Mouse (Mus musculus): ENCODE measurements around the gene Fam81a. TPM values are rescaled to one million over a fixed set of nuclear protein-coding genes. Genes with fewer than 3 reads are reported as not detected.

Gene Fam81a
- polyA plus RNA-seq, 1 experiment from 2014 or later: 5.1 TPM

- ATAC-seq: no peak
- WGBS: 91% methylated on average over 7 of the region's 7 CpGs
- H3K4me2 ChIP-seq: no peak overlapping the region
- no peaks in the 10 kb centered on the region for H3K27me3 ChIP-seq
- no peak overlapping the region for H3K4me3 ChIP-seq
- H3K9ac ChIP-seq: no peak overlapping the region
- H3K27ac ChIP-seq: no peak overlapping the region
- H3K36me3 ChIP-seq (ENCODE audit: poor library complexity, severe bottlenecking): no peaks in the 10 kb centered on the region
- no peaks in the 10 kb centered on the region for H3K9me3 ChIP-seq (replicated peaks)
- H3K4me1 ChIP-seq: no peaks in the 10 kb centered on the region; the same call in 1 of the 2 replicates
These were observed 60.6 kb downstream of the Fam81a start for GRCm38 (mm10) chr9:70081767-70082166.

- Histone ChIP-seq H3K4me1 (no peaks in the 10 kb centered on the region), H3K27ac (no peak overlapping the region), H3K9me3 (replicated peaks) (no peaks in the 10 kb centered on the region), H3K36me3 (ENCODE audit: poor library complexity, severe bottlenecking) (no peaks in the 10 kb centered on the region), H3K4me2 (no peak overlapping the region), H3K9ac (no peak overlapping the region), H3K4me3 (no peak overlapping the region), H3K27me3 (no peaks in the 10 kb centered on the region)
- WGBS: 75% methylated on average over 2 of the region's 2 CpGs
- ATAC-seq: no peak
These were observed 61.4 kb downstream of the Fam81a start for GRCm38 (mm10) chr9:70080976-70081375.

GRCm38 (mm10) chr9:70080027-70080800, 62.1 kb downstream of the Fam81a start:
- Histone ChIP-seq H3K4me1 (no peaks in the 10 kb centered on the region), H3K27ac (no peak overlapping the region), H3K4me3 (no peak overlapping the region), H3K9me3 (replicated peaks) (no peaks in the 10 kb centered on the region), H3K36me3 (ENCODE audit: poor library complexity, severe bottlenecking) (no peaks in the 10 kb centered on the region), H3K9ac (no peak overlapping the region), H3K27me3 (no peaks in the 10 kb centered on the region), H3K4me2 (no peak overlapping the region)
- ATAC-seq: no peak
- 93% methylated on average over 9 of the region's 9 CpGs for WGBS

- 90% methylated on average over 3 of the region's 3 CpGs for WGBS
- Histone ChIP-seq H3K4me2 (no peak overlapping the region), H3K9me3 (replicated peaks) (no peaks in the 10 kb centered on the region), H3K36me3 (ENCODE audit: poor library complexity, severe bottlenecking) (no peaks in the 10 kb centered on the region), H3K27ac (no peak overlapping the region), H3K4me1 (no peaks in the 10 kb centered on the region), H3K27me3 (no peaks in the 10 kb centered on the region), H3K4me3 (no peak overlapping the region), H3K9ac (no peak overlapping the region)
- ATAC-seq: no peak
These were observed 64.3 kb downstream of the Fam81a start for GRCm38 (mm10) chr9:70078034-70078433.

DNA sequence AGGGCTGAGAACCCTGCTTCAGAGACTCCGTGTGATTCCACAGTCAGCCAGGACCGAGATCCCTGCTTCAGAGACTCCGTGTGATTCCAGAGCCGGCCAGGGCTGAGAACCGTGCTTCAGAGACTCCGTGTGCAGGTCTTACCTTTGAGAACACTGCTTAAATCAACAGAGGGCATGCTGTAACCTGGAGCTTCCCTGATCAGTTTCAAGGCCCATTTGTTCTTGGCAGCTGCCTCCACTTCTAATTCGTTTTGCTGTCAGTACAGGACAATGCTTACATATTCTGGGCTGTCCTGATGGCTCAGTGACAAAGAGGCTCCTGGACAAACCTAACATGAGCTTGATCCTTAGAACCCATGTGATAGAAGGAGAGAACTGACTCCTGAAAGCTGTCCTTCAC, 65.2 kb downstream of the Fam81a start:
- ATAC-seq: no peak
- Histone ChIP-seq H3K4me1 (no peaks in the 10 kb centered on the region), H3K9ac (no peak overlapping the region), H3K27ac (no peak overlapping the region), H3K27me3 (no peaks in the 10 kb centered on the region), H3K4me2 (no peak overlapping the region), H3K36me3 (ENCODE audit: poor library complexity, severe bottlenecking) (no peaks in the 10 kb centered on the region), H3K9me3 (replicated peaks) (no peaks in the 10 kb centered on the region), H3K4me3 (no peak overlapping the region)
- WGBS: 75% methylated on average over 7 of the region's 7 CpGs

- H3K9ac ChIP-seq: no peak overlapping the region
- no peak overlapping the region for H3K4me3 ChIP-seq
- no peaks in the 10 kb centered on the region for H3K4me1 ChIP-seq
- no peaks in the 10 kb centered on the region for H3K36me3 ChIP-seq (ENCODE audit: poor library complexity, severe bottlenecking)
- H3K9me3 ChIP-seq (replicated peaks): no peaks in the 10 kb centered on the region
- no peak for ATAC-seq
- WGBS: 85% methylated on average over 8 of the region's 8 CpGs
- no peak overlapping the region for H3K27ac ChIP-seq
- no peaks in the 10 kb centered on the region for H3K27me3 ChIP-seq
- no peak overlapping the region for H3K4me2 ChIP-seq
These were observed 70.0 kb downstream of the Fam81a start for GRCm38 (mm10) chr9:70072387-70072786.

DNA sequence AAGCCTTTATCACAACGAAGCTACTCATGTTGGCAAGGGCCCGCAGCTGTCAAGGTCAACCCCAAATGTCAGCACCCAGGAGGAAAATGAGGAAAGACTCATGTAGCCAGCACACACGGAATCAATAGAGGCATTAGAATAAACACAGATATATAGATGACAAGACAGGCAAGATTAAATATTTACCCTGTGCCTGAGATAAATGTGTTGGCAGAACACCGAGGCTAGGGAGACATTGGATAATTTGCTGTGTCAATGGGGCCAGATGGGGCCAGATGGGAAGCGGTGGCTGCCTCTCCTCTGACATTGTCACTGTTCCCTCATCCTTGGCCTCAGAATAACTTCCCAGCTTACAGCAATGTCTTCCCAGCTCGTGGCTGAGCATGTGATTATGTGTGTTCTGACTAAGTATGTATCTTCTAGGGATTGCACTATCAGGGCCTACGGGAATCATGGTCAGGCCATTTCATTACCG, 72.4 kb downstream of the Fam81a start:
- ATAC-seq: no peak
- H3K27me3 ChIP-seq: no peaks in the 10 kb centered on the region
- no peak overlapping the region for H3K4me3 ChIP-seq
- WGBS: 75% methylated on average over 8 of the region's 8 CpGs
- H3K36me3 ChIP-seq (ENCODE audit: poor library complexity, severe bottlenecking): no peaks in the 10 kb centered on the region
- H3K4me1 ChIP-seq: no peaks in the 10 kb centered on the region
- H3K27ac ChIP-seq: no peak overlapping the region
- H3K9me3 ChIP-seq (replicated peaks): no peaks in the 10 kb centered on the region
- no peak overlapping the region for H3K9ac ChIP-seq
- H3K4me2 ChIP-seq: no peak overlapping the region

DNA sequence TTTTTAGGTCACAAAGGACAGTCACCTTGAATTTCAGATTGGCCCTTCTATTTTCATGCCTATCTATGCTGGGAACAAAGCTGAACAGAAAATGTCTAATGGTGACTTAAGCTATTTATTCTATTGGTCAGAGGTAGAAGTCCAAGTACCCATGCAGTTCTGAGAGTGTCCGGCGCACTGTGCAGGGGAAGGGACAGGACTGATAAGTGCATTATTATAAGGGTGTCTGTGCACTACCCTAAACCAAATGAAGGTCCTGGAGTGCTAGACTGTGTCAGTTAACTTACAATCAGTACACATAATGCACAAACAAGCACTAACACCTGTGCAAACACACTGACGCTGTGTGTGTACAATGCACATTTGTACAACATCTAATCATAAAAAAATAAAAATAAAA, 74.9 kb downstream of the Fam81a start:
- WGBS: 91% methylated on average over 3 of the region's 3 CpGs
- Histone ChIP-seq H3K27me3 (no peaks in the 10 kb centered on the region), H3K4me3 (no peak overlapping the region), H3K4me2 (no peak overlapping the region), H3K27ac (no peak overlapping the region), H3K36me3 (ENCODE audit: poor library complexity, severe bottlenecking) (no peaks in the 10 kb centered on the region), H3K9ac (no peak overlapping the region), H3K4me1 (no peaks in the 10 kb centered on the region), H3K9me3 (replicated peaks) (no peaks in the 10 kb centered on the region)
- no peak for ATAC-seq

DNA sequence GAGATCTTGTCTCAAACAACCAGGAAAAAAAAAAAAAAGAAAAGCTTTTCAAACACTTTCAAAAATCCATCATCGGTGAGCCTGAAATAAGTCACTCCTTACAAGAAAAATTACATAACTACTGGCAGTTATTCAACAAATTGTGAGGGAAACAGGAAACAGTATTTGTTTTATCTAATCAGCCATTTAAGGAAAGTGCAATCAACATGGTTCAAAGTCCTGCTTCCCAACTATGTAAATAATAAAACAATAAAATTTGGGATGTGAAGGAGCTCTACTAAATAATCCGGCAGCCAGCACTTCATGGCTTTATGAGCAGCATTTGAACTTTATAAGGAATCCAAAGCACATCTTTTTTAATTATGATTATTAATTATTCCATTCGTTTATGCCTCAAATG, 80.3 kb downstream of the Fam81a start:
- no peaks in the 10 kb centered on the region for H3K27me3 ChIP-seq
- no peak overlapping the region for H3K4me2 ChIP-seq
- H3K9me3 ChIP-seq (replicated peaks): no peaks in the 10 kb centered on the region
- no peak overlapping the region for H3K4me3 ChIP-seq
- no peaks in the 10 kb centered on the region for H3K4me1 ChIP-seq
- no peaks in the 10 kb centered on the region for H3K36me3 ChIP-seq (ENCODE audit: poor library complexity, severe bottlenecking)
- WGBS: 92% methylated on average over 3 of the region's 3 CpGs
- no peak for ATAC-seq
- H3K27ac ChIP-seq: no peak overlapping the region
- H3K9ac ChIP-seq: no peak overlapping the region

GRCm38 (mm10) chr9:70053411-70053810, 88.9 kb downstream of the Fam81a start:
- WGBS: 41% methylated on average over 3 of the region's 3 CpGs

GRCm38 (mm10) chr9:70052730-70053129, 89.6 kb downstream of the Fam81a start:
- no peaks in the 10 kb centered on the region for H3K36me3 ChIP-seq (ENCODE audit: poor library complexity, severe bottlenecking)
- ATAC-seq: no peak
- H3K4me1 ChIP-seq: peaks cover 2% of the 10 kb centered on the region
- 79% methylated on average over 3 of the region's 3 CpGs for WGBS
- H3K4me3 ChIP-seq: no peak overlapping the region
- no peak overlapping the region for H3K9ac ChIP-seq
- no peak overlapping the region for H3K4me2 ChIP-seq
- no peaks in the 10 kb centered on the region for H3K27me3 ChIP-seq
- no peaks in the 10 kb centered on the region for H3K9me3 ChIP-seq (replicated peaks)
- H3K27ac ChIP-seq: no peak overlapping the region

More at GRCm38 (mm10) chr9:70053411-70053810, 88.9 kb downstream of the Fam81a start:
- no peak overlapping the region for H3K4me2 ChIP-seq
- no peaks in the 10 kb centered on the region for H3K36me3 ChIP-seq (ENCODE audit: poor library complexity, severe bottlenecking)
- H3K9ac ChIP-seq: no peak overlapping the region
- H3K27me3 ChIP-seq: no peaks in the 10 kb centered on the region
- ATAC-seq: no peak
- H3K4me1 ChIP-seq: peaks cover 2% of the 10 kb centered on the region
- H3K27ac ChIP-seq: no peak overlapping the region
- no peak overlapping the region for H3K4me3 ChIP-seq
- H3K9me3 ChIP-seq (replicated peaks): no peaks in the 10 kb centered on the region

- no peaks in the 10 kb centered on the region for H3K27me3 ChIP-seq
- 53% methylated on average over 8 of the region's 8 CpGs for WGBS
- H3K9ac ChIP-seq: no peak overlapping the region
- H3K4me2 ChIP-seq: no peak overlapping the region
- H3K27ac ChIP-seq: no peak overlapping the region
- no peak overlapping the region for H3K4me3 ChIP-seq
- H3K4me1 ChIP-seq: peaks cover 2% of the 10 kb centered on the region
- ATAC-seq: no peak
- H3K9me3 ChIP-seq (replicated peaks): no peaks in the 10 kb centered on the region
- H3K36me3 ChIP-seq (ENCODE audit: poor library complexity, severe bottlenecking): no peaks in the 10 kb centered on the region
These were observed 92.5 kb downstream of the Fam81a start for GRCm38 (mm10) chr9:70049839-70050238.

- Histone ChIP-seq H3K9ac (no peak overlapping the region), H3K4me3 (no peak overlapping the region), H3K4me1 (peaks cover 2% of the 10 kb centered on the region), H3K27ac (no peak overlapping the region), H3K9me3 (replicated peaks) (no peaks in the 10 kb centered on the region), H3K4me2 (no peak overlapping the region), H3K27me3 (no peaks in the 10 kb centered on the region), H3K36me3 (ENCODE audit: poor library complexity, severe bottlenecking) (no peaks in the 10 kb centered on the region)
- WGBS: 17% methylated on average over 3 of the region's 3 CpGs
- no peak for ATAC-seq
These were observed 93.0 kb downstream of the Fam81a start for GRCm38 (mm10) chr9:70049416-70049783.
